Mouse (Mus musculus): ENCODE results near the gene Lhx6. TPM values are rescaled to one million over a fixed set of nuclear protein-coding genes. Genes with fewer than 3 reads are reported as not detected.

The Lhx6 gene
- polyA plus RNA-seq, 1 experiment from 2014 or later, result 1.6 TPM

Other genes with a start within 250 kb of the Lhx6 start
- gene Ttll11, start 125.5 kb downstream of the Lhx6 start, polyA plus RNA-seq (2015; fragmentation: Nextera tagmentation; extraction: Ambion mirVana), result 0.67 and 0.73 TPM in 2 replicates
- gene Ndufa8, start 56.0 kb downstream of the Lhx6 start, polyA plus RNA-seq (2015; fragmentation: Nextera tagmentation; extraction: Ambion mirVana), result 288 and 322 TPM in 2 replicates
- gene Morn5, start 56.0 kb downstream of the Lhx6 start, polyA plus RNA-seq (2015; fragmentation: Nextera tagmentation; extraction: Ambion mirVana), result 0.21 TPM in 1 of 2 replicates, not detected in the other
- gene Mrrf, start 31.0 kb upstream of the Lhx6 start, polyA plus RNA-seq (2015; fragmentation: Nextera tagmentation; extraction: Ambion mirVana), result 35.1 and 35.9 TPM in 2 replicates
- gene Rbm18, start 31.4 kb upstream of the Lhx6 start, polyA plus RNA-seq (2015; fragmentation: Nextera tagmentation; extraction: Ambion mirVana), result 49.0 and 54.4 TPM in 2 replicates
- gene Ptgs1, start 125.0 kb upstream of the Lhx6 start, polyA plus RNA-seq (2015; fragmentation: Nextera tagmentation; extraction: Ambion mirVana), result 24.7 and 26.0 TPM in 2 replicates